Mouse (Mus musculus): Measurements from ENCODE around the gene Mthfr.

GRCm38 (mm10) chr4:148038079-148038599 is 738 bp upstream of the Mthfr start:
- TF ChIP-seq GABPA (IDR thresholded peaks at IDR 0.05; ENCODE audit: insufficient replicate concordance, low read depth, low read length): no peak
- no peak; the same call in 1 of the 2 replicates for TF ChIP-seq POLR2A (IDR thresholded peaks at IDR 0.05; ENCODE audit: low read depth, low read length)
- no peak; the same call in 1 of the 2 replicates for TF ChIP-seq MXI1 (IDR thresholded peaks at IDR 0.05; ENCODE audit: low read depth, low read length)
- TF ChIP-seq CTCF (conservative IDR thresholded peaks at IDR 0.05 in 1 of 2, IDR thresholded peaks at IDR 0.05 in 1 of 2; ENCODE audit: low read depth in 2 of 2, low read length in 2 of 2): no peak
- no peak for TF ChIP-seq ZC3H11A (IDR thresholded peaks at IDR 0.05; ENCODE audit: low read depth, low read length)

Measured in CH12.LX (cell line).